Mouse (Mus musculus) induced T-regulatory cell, adult 2 months (primary cell): Measurements from ENCODE around the gene Fsip1.
"Not testable (repeated sequence)": the region's sequence is repeated elsewhere in the genome, so short reads cannot be mapped to it uniquely, and the experiment has no call there.

ENCODE experiments used
- DNase-seq: peaks from one replicate; pipeline ENCODE4 v3.0.0-alpha.2; 2012; ENCODE audit warnings: low read depth

Fsip1 gene

DNA sequence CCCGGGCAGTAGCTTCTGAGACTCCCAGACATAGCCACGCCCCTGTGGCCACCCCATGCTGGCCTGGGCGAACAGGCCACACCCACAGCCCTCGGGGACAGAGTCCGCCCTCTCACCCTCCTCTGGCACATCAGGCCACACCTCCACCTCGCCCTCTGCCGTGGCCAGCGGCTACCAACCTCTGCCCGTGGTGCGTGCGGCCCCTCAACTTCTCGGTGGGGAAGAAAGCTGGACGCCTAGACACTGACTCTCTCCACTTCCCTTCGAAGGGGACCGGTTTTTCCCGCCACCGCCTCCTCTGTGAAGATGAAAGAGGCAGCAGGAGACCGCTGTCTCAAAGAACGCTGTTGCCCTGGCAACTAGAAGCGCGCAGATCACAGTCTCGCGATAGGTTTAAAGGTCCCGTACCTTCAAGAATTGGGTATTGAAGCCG is at the start of gene Fsip1:
Fsip1 (minus strand) TSS at position 346 of the 433 bp plus-strand sequence.
- peak; percentile 88 for DNase-seq

DNA sequence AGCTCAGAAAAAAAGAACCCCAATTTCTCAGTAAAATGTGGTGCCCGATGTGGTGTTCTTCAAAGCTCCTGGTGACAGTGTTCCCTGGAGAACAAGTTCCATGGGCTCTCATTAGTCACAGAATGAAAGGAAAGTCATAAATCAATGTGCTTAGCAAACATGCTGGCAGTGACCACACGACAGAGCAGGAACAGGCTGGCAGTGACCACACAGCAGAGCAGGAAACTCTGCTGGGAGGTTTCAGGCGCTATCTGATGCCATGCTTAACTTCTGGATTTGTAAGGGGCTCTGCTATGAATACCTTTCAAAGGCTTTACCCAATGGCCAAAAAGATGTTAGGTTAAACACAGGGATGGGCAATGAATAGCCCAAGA is 49.7 kb upstream of the Fsip1 start:
- DNase-seq: no peak

DNA sequence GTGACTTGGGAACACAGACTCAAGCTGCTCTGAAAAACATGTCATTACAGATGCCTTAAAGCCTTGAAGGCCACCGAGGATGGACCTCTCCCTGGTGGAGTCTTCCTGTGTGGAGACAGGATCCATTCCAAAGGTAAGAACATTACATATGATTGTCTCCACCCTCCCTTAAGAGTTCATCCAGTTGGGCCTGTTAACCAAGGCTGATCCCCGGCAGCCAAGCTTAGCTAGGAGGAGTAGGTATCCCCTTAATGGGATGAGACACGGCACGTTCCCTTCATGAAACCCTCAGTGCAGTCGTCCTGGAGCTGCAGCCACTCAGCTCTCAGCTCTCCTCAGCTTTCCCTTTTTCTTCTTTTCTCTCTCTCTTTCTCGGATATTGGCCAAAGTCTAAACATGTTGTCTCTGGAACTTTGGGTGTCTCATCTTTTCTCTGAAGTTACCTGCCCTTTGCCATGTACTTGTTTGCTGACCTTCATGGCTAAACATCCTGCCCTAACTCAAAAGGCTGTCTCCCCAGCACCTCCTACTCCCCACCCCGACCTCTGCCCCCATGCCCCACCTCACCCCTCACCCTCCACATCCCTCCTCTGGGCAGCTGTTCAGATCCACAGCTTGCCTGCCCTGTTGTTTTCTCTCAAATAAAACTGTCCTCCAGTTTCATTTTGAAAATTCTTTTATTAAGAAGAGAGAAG is 49.2 kb upstream of the Fsip1 start:
- DNase-seq: no peak

DNA sequence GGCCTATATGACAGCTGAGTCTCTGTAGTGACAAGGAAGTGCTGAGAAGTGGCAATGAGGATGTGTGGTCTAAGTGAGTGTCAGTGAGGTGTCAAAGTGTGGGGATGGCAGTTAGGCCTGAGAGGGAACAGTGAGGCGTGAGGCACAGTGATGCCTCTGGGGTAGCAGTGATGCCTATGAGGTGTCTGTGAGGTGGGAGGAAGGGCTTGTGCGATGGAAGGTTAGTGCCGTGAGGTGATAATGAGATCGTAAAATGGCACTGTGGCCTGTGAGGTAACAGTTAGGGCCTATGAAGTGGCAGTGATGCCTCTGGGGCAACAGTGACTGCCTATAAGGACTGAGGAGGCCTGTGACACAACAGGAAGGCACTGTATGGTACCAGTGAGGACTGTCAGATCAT is 46.7 kb upstream of the Fsip1 start:
- no peak for DNase-seq

DNA sequence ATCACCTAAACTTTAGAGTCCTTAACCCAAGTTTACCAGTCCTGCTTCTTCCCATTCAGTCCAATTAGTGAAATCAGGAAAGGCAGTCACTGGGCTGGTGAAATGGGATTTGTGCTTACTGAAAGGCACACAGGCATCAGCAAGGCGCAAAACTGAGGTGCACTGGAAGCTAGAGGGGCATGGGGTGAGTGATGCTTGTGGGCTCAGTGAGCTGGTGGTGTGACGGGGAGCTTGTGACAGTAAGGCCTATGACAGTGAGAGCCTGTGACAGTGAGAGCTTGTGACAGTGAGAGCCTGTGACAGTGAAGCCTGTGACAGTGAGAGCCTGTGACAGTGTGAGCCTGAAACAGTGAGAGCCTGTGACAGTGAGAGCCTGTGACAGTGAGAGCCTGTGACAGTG is 44.9 kb upstream of the Fsip1 start:
- DNase-seq: no peak

DNA sequence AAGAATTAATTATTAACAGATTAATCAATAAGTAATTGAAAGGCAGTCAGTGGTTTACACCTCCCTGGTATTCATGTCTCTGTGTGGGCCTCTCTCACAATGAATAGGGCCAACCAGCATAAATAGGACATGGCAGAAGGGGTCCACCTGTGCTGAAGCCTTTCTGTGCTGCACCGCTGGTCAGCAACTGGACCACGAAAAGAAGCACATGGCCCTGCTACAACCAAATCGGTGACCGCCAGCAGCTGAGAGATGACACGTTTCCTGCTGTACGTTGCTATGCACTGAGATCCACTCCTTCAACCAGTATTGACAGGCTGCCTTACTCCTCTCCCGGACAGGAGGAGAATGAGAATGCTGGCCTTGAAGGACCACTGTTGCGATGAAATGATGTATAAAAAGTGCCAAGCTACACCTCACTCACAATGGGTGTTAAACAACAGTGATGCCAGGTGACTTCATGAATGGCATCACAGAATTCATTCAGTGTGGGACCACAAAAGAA is 44.3 kb upstream of the Fsip1 start:
- no peak for DNase-seq

DNA sequence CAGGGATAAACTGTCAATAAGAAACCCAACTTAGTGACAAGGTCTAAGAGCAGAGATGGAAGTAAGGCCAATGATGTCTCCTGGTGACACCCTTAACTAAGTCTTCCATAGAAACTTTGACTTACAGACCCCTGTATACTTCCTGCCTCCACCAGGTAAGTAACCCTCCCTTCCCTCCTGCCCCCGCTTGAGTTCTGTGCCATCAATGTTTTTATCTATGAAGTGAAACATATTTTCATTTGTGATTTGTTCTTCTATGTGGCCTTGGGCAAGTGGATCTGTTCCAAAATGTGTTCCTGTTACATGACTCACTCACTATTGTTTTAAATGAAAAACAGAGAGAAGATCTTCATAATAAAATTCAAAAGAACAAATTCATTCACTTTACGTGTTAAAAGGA is 43.2 kb upstream of the Fsip1 start:
- no peak for DNase-seq

DNA sequence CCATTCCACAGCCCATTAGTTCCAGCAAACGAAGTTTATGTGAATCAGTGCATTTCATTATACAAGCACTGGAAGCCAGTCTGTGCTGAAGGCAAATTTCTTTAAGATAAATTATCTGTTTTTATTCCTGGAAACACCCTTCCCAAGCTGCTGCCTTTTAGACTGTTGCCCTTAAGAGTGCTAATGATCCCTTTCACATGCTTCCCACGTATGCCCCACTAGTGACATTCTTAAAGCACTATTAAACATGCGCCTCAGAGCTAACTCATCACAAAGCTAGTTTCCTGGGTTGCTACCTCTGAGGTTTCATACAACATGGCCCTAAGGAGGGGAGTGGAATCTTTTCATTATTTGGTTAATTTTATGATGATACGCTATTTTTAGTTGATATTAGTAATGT is 41.8 kb upstream of the Fsip1 start:
- DNase-seq: no peak

DNA sequence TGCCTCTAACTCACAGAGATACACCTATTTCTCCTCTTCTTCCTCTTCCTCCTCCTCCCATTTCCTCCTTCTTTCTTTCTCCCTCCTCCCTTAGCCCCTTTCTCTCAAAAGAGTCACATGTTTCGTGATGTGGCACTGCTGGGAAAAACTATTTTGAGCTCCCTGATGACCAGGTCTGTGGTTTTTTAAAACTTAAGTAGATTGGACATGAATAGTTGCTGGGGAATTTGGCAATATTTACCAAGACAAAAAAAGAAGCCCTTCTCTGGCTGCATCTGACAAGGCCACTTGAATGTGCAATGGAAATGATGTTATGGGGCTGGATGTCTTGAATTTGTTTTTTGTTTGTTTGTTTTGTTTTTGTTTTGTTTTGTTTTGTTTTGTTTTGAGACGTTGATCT is 41.2 kb upstream of the Fsip1 start:
- DNase-seq: no peak

DNA sequence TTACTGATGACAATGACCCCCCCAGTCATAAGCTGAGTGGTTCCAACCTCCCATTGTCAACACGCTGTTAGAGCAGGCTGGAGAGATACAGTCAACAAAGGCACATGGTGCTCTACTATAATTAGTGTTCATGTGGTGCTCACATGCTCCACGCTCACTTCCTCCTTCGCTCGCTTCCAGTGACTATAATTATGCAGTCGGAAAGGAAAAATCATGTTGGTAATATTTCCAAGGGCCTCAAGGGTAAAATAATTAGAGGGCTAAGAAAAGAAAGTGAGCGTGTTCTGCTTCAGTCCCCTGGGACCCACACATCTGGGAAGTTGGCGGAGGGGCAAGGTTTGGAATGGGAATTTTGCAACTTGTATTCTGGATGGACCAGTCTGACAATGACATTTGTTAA is 38.7 kb upstream of the Fsip1 start:
- DNase-seq: no peak

DNA sequence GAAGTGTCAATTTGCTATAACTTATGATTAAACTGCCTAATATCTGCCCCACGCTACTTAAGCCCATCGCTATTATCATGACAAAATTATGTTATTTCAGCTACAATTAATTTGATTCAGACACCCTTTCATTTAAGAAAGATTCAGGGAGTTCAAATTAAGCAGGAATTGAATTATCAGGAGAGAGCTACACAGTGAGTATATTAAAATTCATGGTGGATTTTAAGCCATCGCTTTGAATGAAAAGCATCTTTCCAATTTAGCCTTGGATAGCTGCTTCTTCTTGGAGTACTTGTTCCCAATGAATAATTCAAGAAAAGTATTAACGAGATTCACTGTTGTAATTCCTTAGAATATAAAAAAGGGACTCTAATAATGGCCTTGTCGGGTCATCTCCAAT is 36.8 kb upstream of the Fsip1 start:
- DNase-seq: no peak

DNA sequence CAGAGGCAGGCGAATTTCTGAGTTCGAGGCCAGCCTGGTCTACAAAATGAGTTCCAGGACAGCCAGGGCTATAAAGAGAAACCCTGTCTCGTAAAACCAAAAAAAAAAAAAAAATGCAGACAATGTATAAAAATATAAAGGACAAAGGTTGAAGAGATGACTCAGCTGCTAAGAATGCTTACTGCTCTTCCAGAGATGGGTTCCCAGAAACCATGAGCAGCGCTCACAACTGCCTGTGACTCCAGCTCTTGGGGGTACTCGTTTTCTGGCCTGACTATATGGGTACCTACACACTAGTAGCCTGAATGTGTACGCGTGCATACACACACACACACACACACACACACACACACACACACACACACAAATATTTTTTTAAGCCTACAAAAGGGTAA is 32.3 kb upstream of the Fsip1 start:
- DNase-seq: not testable (repeated sequence)

DNA sequence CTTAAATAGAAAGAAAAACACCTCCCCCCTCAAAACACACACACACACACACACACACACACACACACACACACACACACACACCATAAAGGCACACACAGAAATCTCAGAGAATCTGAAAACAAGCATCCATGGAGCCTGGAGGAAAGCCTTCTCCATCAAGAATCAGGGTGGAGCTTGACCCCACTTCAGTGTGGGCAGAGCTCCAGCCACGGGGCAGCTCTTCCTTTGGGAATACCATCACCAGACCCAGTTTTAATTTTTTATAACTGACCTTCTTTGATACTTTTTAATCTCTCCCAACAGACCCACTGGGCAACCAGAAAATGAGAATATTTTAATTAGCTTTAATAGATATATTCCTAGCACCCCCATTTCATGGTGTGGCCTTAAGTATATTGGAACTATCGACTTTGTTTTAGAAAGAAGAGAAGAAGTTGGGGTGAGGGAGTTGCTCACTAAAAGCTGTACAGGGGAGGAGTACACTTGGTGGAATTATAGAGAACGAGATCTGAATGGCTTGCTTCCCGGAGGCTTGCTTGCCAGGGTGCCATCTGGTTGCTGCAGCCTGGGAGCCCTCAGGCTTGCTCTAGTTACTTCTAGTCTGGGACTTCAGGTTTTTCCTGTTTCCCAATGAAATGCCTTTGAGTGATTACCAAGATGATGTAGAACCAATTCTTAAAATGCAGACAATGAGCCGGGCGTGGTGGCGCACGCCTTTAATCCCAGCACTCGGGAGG is 31.7 kb upstream of the Fsip1 start:
- DNase-seq: no peak

DNA sequence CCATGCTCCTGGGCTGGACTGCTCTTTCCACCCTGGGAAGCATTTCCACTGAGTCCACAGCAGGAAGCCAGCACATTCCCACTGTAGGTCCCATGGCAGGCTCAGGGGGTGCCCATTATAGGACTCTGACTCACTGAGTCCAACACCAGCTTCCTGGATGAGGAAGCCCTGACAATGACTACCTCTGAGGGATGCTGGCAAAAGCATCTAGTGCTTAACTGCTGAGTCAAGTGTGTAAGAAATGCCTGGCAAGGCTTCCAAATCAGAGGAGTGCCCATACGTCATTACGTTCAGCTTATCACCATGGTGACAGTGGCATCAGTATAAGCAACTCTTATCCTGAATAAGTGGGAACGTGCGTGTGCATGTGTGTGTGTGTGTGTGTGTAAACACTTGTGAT is 30.9 kb upstream of the Fsip1 start:
- DNase-seq: no peak

DNA sequence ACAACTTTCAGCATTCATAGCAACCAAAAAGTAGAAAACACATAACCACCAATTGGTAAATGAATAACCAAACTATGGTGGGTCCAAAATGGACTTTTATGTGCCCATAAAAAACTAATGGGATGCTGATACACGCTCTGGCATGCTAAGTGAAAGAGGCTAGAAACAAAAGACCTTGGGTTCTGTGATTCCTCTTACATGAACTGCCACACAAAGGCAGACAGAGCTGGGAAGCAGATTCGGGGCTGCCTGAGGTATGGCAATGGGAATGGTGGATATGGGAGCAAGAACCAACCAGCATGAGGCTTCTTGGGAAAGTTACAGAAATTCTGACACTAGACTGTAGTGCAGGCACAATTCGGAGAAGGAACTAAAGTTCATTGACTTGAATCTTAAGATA is 25.7 kb upstream of the Fsip1 start:
- DNase-seq: no peak

DNA sequence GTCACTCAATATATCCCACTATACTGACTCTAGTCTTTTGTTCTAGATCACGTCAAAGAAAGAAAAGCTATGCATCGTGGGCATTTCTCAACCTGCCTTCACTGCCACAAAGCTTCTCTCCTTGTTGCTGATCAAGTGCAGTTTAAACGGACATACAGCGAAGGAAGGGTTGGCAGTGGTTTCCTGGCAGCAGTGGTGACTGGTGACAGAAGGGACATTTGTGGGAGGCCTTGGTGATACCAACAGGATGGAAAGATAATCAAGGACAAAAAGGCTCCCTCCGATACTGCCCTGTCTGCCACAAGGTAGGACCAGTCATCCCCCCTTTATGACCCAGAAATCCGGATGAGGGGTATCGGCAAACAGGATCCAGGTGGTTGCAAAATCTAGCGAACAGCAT is 21.5 kb upstream of the Fsip1 start:
- DNase-seq: no peak

DNA sequence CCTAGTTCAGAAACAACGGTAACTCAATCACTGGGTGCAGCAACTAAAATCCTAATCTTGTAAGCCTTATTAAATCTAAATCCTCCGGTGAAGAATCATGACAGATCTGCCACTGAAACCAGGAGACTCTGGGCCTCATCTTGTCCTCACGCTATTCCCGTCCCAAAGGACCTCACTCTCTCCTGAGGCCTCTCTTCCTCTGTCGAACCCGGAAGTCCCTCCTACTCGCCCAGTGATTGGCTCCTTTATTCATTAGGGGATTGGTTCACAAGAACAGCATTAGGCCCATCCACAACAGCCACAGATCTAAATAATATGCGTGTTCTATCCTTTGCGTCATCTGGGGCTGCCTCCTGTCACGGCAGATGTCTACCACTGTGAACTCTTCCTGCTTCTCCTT is 14.8 kb upstream of the Fsip1 start:
- no peak for DNase-seq

DNA sequence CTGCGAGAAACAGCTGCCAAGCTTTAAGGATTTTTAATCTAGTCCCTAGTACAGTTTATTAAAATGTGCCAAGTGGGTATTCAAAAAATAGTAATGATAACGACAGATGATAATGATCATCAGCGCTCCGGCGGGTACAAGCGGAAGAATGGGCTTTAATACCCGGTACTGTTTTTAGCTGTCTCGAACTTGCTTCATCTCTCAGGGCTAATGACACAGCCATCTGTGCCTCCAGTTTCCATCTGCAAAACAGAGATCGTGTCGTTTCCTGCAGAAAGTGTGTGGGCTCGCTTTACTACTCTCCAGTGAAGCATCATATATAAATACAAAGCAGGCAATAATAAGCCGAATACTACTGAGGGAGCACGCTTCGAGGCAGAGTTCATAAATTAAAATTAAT is 13.4 kb upstream of the Fsip1 start:
- no peak for DNase-seq

DNA sequence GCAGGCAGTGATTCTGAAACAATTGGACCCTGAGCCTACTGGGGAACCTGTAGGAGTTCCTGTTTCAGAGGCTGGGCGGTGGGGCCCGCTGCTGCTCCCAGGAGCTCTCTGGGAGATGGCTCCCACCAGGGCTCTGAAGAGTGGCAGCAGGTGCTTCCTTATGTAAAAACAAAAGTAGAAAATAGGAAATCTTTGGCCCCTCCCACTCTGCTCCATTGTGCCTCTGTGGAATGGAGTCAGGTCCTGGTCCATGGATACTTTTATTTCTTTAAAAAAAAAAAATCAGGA is 7.1 kb upstream of the Fsip1 start:
- DNase-seq: no peak

DNA sequence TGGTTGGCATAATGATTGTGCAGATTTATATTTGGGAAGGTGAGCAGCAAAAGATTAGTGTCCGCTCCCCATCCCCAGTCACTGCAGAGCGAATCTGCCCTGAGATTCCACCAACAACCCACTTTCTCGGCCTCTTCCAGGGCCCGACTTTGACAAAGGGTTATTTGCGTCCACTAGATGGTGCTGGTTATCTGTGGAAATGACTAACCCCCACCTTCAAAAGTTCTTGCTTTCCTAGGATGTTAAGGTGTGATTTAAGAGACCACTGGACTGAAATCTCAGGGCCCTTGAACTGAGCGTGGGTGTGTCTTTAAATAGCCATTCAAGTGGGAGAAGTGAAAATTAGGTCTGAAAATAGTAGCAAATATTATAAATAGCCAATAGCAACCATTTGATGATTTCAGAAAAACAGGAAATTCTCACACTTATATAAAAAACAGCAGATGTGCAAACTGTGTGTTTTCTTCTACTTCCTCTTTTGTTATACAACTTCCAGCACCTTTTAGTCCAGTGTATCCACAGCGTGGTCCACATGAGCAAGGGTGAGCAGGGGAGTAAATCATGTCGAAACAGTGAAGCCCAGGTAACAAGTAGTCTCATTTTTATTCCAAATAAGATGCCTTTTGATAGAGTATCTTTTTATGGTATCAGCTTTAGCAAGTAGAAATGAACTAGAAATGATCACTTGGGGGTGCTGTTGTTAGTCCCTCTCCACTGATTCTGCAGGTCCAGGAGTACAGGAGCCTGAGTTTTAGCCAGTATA is 6.6 kb upstream of the Fsip1 start:
- DNase-seq: peak; percentile 63

DNA sequence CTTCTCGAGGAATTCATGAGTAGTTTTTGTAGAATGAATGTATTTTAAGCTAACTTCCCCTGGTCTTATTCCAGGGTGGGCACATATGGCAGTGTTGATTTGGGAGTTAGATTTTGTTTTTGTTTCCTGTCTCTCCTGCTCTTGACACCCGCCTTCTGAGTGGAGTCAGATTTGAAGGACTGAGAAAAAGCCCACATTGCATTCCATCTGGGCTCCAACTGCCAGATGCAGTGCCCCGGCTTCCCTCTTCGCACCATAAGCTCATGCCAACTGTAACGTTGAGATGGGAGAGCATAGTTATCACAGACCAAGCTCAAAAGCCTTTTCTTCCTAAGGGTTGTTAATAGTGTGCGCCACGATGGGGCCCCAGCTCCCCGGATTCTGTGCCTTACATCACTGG is 5.9 kb upstream of the Fsip1 start:
- DNase-seq: no peak

DNA sequence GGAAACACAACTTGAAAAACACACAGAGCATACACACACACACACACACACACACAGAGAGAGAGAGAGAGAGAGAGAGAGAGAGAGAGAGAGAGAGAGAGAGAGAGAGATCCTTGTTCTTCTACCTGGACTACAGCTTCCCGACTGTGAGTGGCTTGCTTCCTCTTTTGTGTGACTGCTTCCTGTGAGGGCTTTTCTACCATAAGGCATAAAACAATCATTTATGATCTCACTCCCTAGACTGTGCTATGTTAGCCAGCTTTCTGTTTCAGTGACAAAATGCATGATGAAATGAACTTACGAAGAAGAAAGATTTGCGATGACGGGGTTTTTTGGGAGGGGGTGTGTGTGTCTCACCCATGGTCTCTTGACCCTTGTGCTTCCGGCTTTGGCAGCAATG is 3.0 kb upstream of the Fsip1 start:
- no peak for DNase-seq

DNA sequence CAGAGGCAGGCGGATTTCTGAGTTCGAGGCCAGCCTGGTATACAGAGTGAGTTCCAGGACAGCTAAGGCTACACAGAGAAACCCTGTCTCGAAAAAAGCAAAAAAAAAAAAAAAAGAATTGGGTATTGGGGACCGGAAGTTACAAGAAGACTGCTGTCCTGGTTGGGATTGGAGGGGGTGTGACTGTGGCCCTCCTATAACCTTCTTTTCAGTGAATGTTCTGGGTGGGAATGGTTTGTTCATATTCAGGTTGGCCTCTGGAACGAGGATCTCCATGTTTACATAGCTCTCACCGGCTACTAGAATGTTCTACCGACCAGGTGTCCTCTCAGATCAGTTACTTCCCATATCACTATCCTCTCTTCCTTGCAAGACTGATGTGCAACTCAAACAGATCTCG is 328 bp upstream of the Fsip1 start:
- peak; percentile 16 for DNase-seq
